Mouse (Mus musculus) kidney, postnatal 0 days (tissue): ENCODE results near the gene Tfap2a. TPM values are rescaled to one million over a fixed set of nuclear protein-coding genes. Genes with fewer than 3 reads are reported as not detected.

Source experiments
- ATAC-seq: fragments of 200-750 bp; cut with Nextera tagmentation; replicated peaks from 2 replicates; pipeline ENCODE4 v1.8.0; 2017; ENCODE audit warnings: low read depth, moderate number of reproducible peaks, moderate TSS enrichment, moderate library complexity; ENCODE audit not compliant: low FRiP score
- DNase-seq: peaks from one replicate; pipeline ENCODE4 v3.0.0-alpha.2; 2016; ENCODE audit warnings: low spot score
- H3K27ac ChIP-seq: fragments of 300-500 bp; sonication (generic); 2 replicates; pipeline ENCODE4 v1.5.1; 2014; ENCODE audit warnings: mild to moderate bottlenecking
- H3K27me3 ChIP-seq: fragments of 300-500 bp; sonication (generic); 2 replicates; pipeline ENCODE4 v1.6.1; 2014; ENCODE audit warnings: low read length, mixed read lengths; ENCODE audit not compliant: insufficient read depth
- H3K36me3 ChIP-seq: fragments of 300-500 bp; sonication (generic); 2 replicates; pipeline ENCODE4 v1.6.1; 2014; ENCODE audit warnings: low read length, mixed read lengths; ENCODE audit not compliant: insufficient read depth
- H3K4me1 ChIP-seq: fragments of 300-500 bp; sonication (generic); replicated peaks from 2 replicates; pipeline ENCODE4 v1.6.1; 2014; ENCODE audit warnings: antibody characterized with exemption, low read length, mixed read lengths; ENCODE audit not compliant: insufficient read depth
- H3K4me2 ChIP-seq: fragments of 300-500 bp; sonication (generic); 2 replicates; pipeline ENCODE4 v1.6.1; 2014; ENCODE audit warnings: mild to moderate bottlenecking, low read length, moderate library complexity, mixed read lengths
- H3K4me3 ChIP-seq: fragments of 300-500 bp; sonication (generic); replicated peaks from 2 replicates; pipeline ENCODE4 v1.5.1; 2014; ENCODE audit warnings: low read depth, low read length
- H3K9ac ChIP-seq: fragments of 300-500 bp; sonication (generic); 2 replicates; pipeline ENCODE4 v1.6.1; 2014; ENCODE audit warnings: low read depth, low read length
- H3K9me3 ChIP-seq: fragments of 300-500 bp; sonication (generic); replicated peaks from 2 replicates; pipeline ENCODE4 v1.6.1; 2016; ENCODE audit warnings: low read length, inconsistent platforms, mixed read lengths
- CTCF ChIP-seq: IDR thresholded peaks from 2 replicates; pipeline ENCODE4 v1.5.1; 2016; ENCODE audit warnings: antibody characterized with exemption, low read depth, mild to moderate bottlenecking, moderate library complexity
- WGBS: fragments of 180-500 bp; shearing (Covaris S2); extraction: QIAGEN DNeasy Blood & Tissue Kit; methylation state at CpG from one replicate; pipeline ENCODE4 v1.1.7; 2014; 5-methylcytosine and 5-hydroxymethylcytosine counted together
- polyA plus RNA-seq: library from polyadenylated mRNA; unstranded; fragments of >200 nt; fragmentation: Nextera tagmentation; extraction: Ambion mirVana; gene quantifications from 2 replicates; pipeline ENCODE4 v1.2.1, GENCODE M21; 2015

Tfap2a gene
- polyA plus RNA-seq, 1 experiment from 2014 or later: 2.5 TPM

GRCm38 (mm10) chr13:40705821-40706425, 32.3 kb downstream of the Tfap2a start:
- DNase-seq: no peak
- Histone ChIP-seq H3K27me3 (peaks cover 93% of the 10 kb centered on the region), H3K4me3 (no peak overlapping the region), H3K36me3 (no peaks in the 10 kb centered on the region), H3K9me3 (no peaks in the 10 kb centered on the region), H3K27ac (no peak overlapping the region), H3K9ac (no peak overlapping the region), H3K4me2 (no peak overlapping the region), H3K4me1 (no peaks in the 10 kb centered on the region)
- WGBS: 16% methylated on average over 4 of the region's 4 CpGs
- TF ChIP-seq CTCF: no peak
- ATAC-seq: no peak

- Histone ChIP-seq H3K36me3 (no peaks in the 10 kb centered on the region), H3K4me2 (peak overlapping the region; percentile 42), H3K27ac (no peak overlapping the region), H3K4me3 (no peak overlapping the region), H3K4me1 (no peaks in the 10 kb centered on the region), H3K27me3 (peaks cover 89% of the 10 kb centered on the region), H3K9me3 (no peaks in the 10 kb centered on the region), H3K9ac (no peak overlapping the region)
- ATAC-seq: no peak
- WGBS: under 1% methylated on average over 28 of the region's 28 CpGs
- no peak for DNase-seq
- no peak for TF ChIP-seq CTCF
Measured at GRCm38 (mm10) chr13:40704864-40705455, 33.2 kb downstream of the Tfap2a start.

- no peaks in the 10 kb centered on the region for H3K4me1 ChIP-seq
- peaks cover 83% of the 10 kb centered on the region for H3K27me3 ChIP-seq
- H3K36me3 ChIP-seq: no peaks in the 10 kb centered on the region
- H3K9ac ChIP-seq: no peak overlapping the region
- peak overlapping the region; percentile 19 for H3K4me3 ChIP-seq
- DNase-seq: no peak
- under 1% methylated on average over 38 of the region's 38 CpGs for WGBS
- H3K4me2 ChIP-seq: peak overlapping the region; percentile 42
- no peak overlapping the region for H3K27ac ChIP-seq
- H3K9me3 ChIP-seq: no peaks in the 10 kb centered on the region
- ATAC-seq: no peak
- TF ChIP-seq CTCF: no peak
Measured at GRCm38 (mm10) chr13:40703982-40704501, 34.1 kb downstream of the Tfap2a start.

- H3K4me1 ChIP-seq: no peaks in the 10 kb centered on the region
- no peak for DNase-seq
- WGBS: 5% methylated on average over 19 of the region's 19 CpGs
- peaks cover 76% of the 10 kb centered on the region for H3K27me3 ChIP-seq
- H3K4me2 ChIP-seq: no peak overlapping the region
- H3K9ac ChIP-seq: no peak overlapping the region
- no peak overlapping the region for H3K27ac ChIP-seq
- no peak for TF ChIP-seq CTCF
- H3K36me3 ChIP-seq: no peaks in the 10 kb centered on the region
- ATAC-seq: no peak
- H3K4me3 ChIP-seq: no peak overlapping the region
- H3K9me3 ChIP-seq: no peaks in the 10 kb centered on the region
Measured at GRCm38 (mm10) chr13:40703123-40703797, 34.9 kb downstream of the Tfap2a start.

- no peak for DNase-seq
- Histone ChIP-seq H3K4me3 (no peak overlapping the region), H3K4me1 (no peaks in the 10 kb centered on the region), H3K27me3 (peaks cover 69% of the 10 kb centered on the region), H3K9me3 (no peaks in the 10 kb centered on the region), H3K36me3 (no peaks in the 10 kb centered on the region), H3K4me2 (no peak overlapping the region), H3K27ac (no peak overlapping the region), H3K9ac (no peak overlapping the region)
- WGBS: 7% methylated on average over 30 of the region's 30 CpGs
- no peak for ATAC-seq
- no peak for TF ChIP-seq CTCF
Measured at GRCm38 (mm10) chr13:40702361-40703122, 35.6 kb downstream of the Tfap2a start.

- TF ChIP-seq CTCF: no peak
- H3K4me1 ChIP-seq: no peaks in the 10 kb centered on the region
- H3K27me3 ChIP-seq: peaks cover 60% of the 10 kb centered on the region
- H3K9me3 ChIP-seq: no peaks in the 10 kb centered on the region
- WGBS: 7% methylated on average over 12 of the region's 12 CpGs
- H3K4me2 ChIP-seq: no peak overlapping the region
- no peaks in the 10 kb centered on the region for H3K36me3 ChIP-seq
- no peak overlapping the region for H3K9ac ChIP-seq
- no peak overlapping the region for H3K4me3 ChIP-seq
- DNase-seq (no peak), ATAC-seq (no peak)
- H3K27ac ChIP-seq: no peak overlapping the region
Measured at GRCm38 (mm10) chr13:40701691-40702090, 36.5 kb downstream of the Tfap2a start.
